Mouse (Mus musculus): ENCODE measurements around the gene Pdcd10.

The Pdcd10 gene

GRCm38 (mm10) chr3:75468154-75468553, 88.5 kb downstream of the Pdcd10 start:
- DNase-seq, result no peak

Measured in kidney, adult 8-10 months (tissue).